Mouse (Mus musculus) embryonic facial prominence, embryonic 13.5 days (tissue): ENCODE results near the gene Olfr350. TPM values are rescaled to one million over a fixed set of nuclear protein-coding genes. Genes with fewer than 3 reads are reported as not detected.

Experiments used
- ATAC-seq: fragments of 200-750 bp; cut with Nextera tagmentation; 2 replicates; pipeline ENCODE4 v1.8.0; 2017; ENCODE audit warnings: low read depth; ENCODE audit not compliant: insufficient number of reproducible peaks, insufficient read depth, low FRiP score, low TSS enrichment
- H3K27ac ChIP-seq: fragments of 300-500 bp; sonication (generic); 2 replicates; pipeline ENCODE4 v1.5.1; 2015; ENCODE audit warnings: moderate library complexity, mild to moderate bottlenecking, inconsistent platforms
- H3K27me3 ChIP-seq: fragments of 300-500 bp; sonication (generic); 2 replicates; pipeline ENCODE4 v1.6.1; 2015; ENCODE audit warnings: mild to moderate bottlenecking, inconsistent platforms
- H3K36me3 ChIP-seq: fragments of 300-500 bp; sonication (generic); 2 replicates; pipeline ENCODE4 v1.6.1; 2015; ENCODE audit warnings: mild to moderate bottlenecking, inconsistent platforms
- H3K4me1 ChIP-seq: fragments of 300-500 bp; sonication (generic); 2 replicates; pipeline ENCODE4 v1.6.1; 2015; ENCODE audit warnings: inconsistent platforms
- H3K4me2 ChIP-seq: fragments of 300-500 bp; sonication (generic); 2 replicates; pipeline ENCODE4 v1.6.1; 2015; ENCODE audit warnings: moderate library complexity, mild to moderate bottlenecking, inconsistent platforms
- H3K4me3 ChIP-seq: fragments of 300-500 bp; sonication (generic); 2 replicates; pipeline ENCODE4 v1.5.1; 2015; ENCODE audit warnings: mild to moderate bottlenecking, inconsistent platforms
- H3K9ac ChIP-seq: fragments of 300-500 bp; sonication (generic); 2 replicates; pipeline ENCODE4 v1.6.1; 2015; ENCODE audit warnings: mild to moderate bottlenecking, inconsistent platforms
- H3K9me3 ChIP-seq: fragments of 300-500 bp; sonication (generic); 2 replicates; pipeline ENCODE4 v1.6.1; 2016; ENCODE audit warnings: inconsistent platforms
- WGBS: fragments of 180-500 bp; shearing (Covaris S2); methylation state at CpG from one replicate; pipeline ENCODE4 v1.1.7; 2015; ENCODE audit warnings: mixed read lengths; 5-methylcytosine and 5-hydroxymethylcytosine counted together
- polyA plus RNA-seq: library from polyadenylated mRNA; unstranded; fragments of >200 nt; fragmentation: Nextera tagmentation; extraction: Ambion mirVana; gene quantifications from 2 replicates; pipeline ENCODE4 v1.2.1, GENCODE M21; 2015

The Olfr350 gene
- polyA plus RNA-seq, result not detected in 2 replicates

GRCm38 (mm10) chr2:36846010-36846409, at the start of gene Olfr350:
Gene Olfr350 (plus strand): TSS chr2:36846310.
- Histone ChIP-seq H3K27ac (no peak within 1 kb of the TSS), H3K9me3 (0 out of 2 replicates have a peak, but pooled peaks cover 3% of the 10 kb centered on the region), H3K36me3 (no peaks in the 10 kb centered on the region), H3K4me3 (no peak within 1 kb of the TSS), H3K9ac (no peak within 1 kb of the TSS), H3K4me2 (no peak within 1 kb of the TSS), H3K4me1 (no peaks in the 10 kb centered on the region), H3K27me3 (no peaks in the 10 kb centered on the region)
- no peak for ATAC-seq
- 85% methylated on average over 1 of the region's 1 CpGs for WGBS

GRCm38 (mm10) chr2:36816932-36817331, 29.2 kb upstream of the Olfr350 start, which contains the start of gene Olfr3:
Gene Olfr3 (minus strand): TSS chr2:36817032.
- Histone ChIP-seq H3K36me3 (no peaks in the 10 kb centered on the region), H3K27me3 (no peaks in the 10 kb centered on the region), H3K9me3 (peaks cover 32% of the 10 kb centered on the region), H3K4me2 (no peak within 1 kb of the TSS), H3K4me1 (no peaks in the 10 kb centered on the region), H3K9ac (no peak within 1 kb of the TSS), H3K27ac (no peak within 1 kb of the TSS), H3K4me3 (no peak within 1 kb of the TSS)
- ATAC-seq, result no peak
- WGBS, result 71% methylated on average over 1 of the region's 1 CpGs

GRCm38 (mm10) chr2:36862560-36862959, 16.4 kb downstream of the Olfr350 start, which contains the start of gene Olfr351:
Gene Olfr351 (minus strand): TSS chr2:36862660.
- H3K27ac ChIP-seq, result no peak within 1 kb of the TSS
- no peaks in the 10 kb centered on the region for H3K27me3 ChIP-seq
- WGBS, result 79% methylated on average over 1 of the region's 1 CpGs
- no peaks in the 10 kb centered on the region for H3K4me1 ChIP-seq
- peaks cover 19% of the 10 kb centered on the region; the same call in 1 of the 2 replicates for H3K9me3 ChIP-seq
- no peak within 1 kb of the TSS for H3K4me3 ChIP-seq
- no peaks in the 10 kb centered on the region for H3K36me3 ChIP-seq
- no peak for ATAC-seq
- H3K4me2 ChIP-seq, result no peak within 1 kb of the TSS
- H3K9ac ChIP-seq, result no peak within 1 kb of the TSS

- WGBS, result 75% methylated on average over 1 of the region's 1 CpGs
These were observed 22.1 kb downstream of the Olfr350 start, which contains the start of gene Olfr352 for GRCm38 (mm10) chr2:36868160-36868559. Gene Olfr352 (plus strand): TSS chr2:36868460.

GRCm38 (mm10) chr2:36892836-36893235, 46.7 kb downstream of the Olfr350 start, which contains the start of gene Olfr353:
Gene Olfr353 (minus strand): TSS chr2:36892936.
- H3K27me3 ChIP-seq, result no peaks in the 10 kb centered on the region
- no peaks in the 10 kb centered on the region for H3K4me1 ChIP-seq
- H3K9me3 ChIP-seq, result peaks cover 12% of the 10 kb centered on the region
- no peak within 1 kb of the TSS for H3K4me3 ChIP-seq
- H3K27ac ChIP-seq, result no peak within 1 kb of the TSS
- H3K9ac ChIP-seq, result no peak within 1 kb of the TSS
- no peak within 1 kb of the TSS for H3K4me2 ChIP-seq
- no peak for ATAC-seq
- H3K36me3 ChIP-seq, result no peaks in the 10 kb centered on the region

More at GRCm38 (mm10) chr2:36868160-36868559, 22.1 kb downstream of the Olfr350 start, which contains the start of gene Olfr352:
- H3K9me3 ChIP-seq, result peaks cover 13% of the 10 kb centered on the region; the same call in 1 of the 2 replicates
- H3K36me3 ChIP-seq, result no peaks in the 10 kb centered on the region
- no peak within 1 kb of the TSS for H3K9ac ChIP-seq
- H3K4me1 ChIP-seq, result no peaks in the 10 kb centered on the region
- no peak within 1 kb of the TSS for H3K27ac ChIP-seq
- no peak within 1 kb of the TSS for H3K4me2 ChIP-seq
- ATAC-seq, result no peak
- H3K4me3 ChIP-seq, result no peak within 1 kb of the TSS
- H3K27me3 ChIP-seq, result no peaks in the 10 kb centered on the region

GRCm38 (mm10) chr2:36897114-36897513, 51.0 kb downstream of the Olfr350 start:
- Histone ChIP-seq H3K27me3 (no peaks in the 10 kb centered on the region), H3K4me3 (no peak overlapping the region), H3K36me3 (no peaks in the 10 kb centered on the region), H3K9ac (no peak overlapping the region), H3K27ac (no peak overlapping the region), H3K4me2 (no peak overlapping the region), H3K4me1 (no peaks in the 10 kb centered on the region), H3K9me3 (peaks cover 20% of the 10 kb centered on the region; the same call in 1 of the 2 replicates)
- no peak for ATAC-seq

Other genes with a start within 250 kb of the Olfr350 start
- not detected in 2 replicates for gene Olfr345, start 206.3 kb upstream of the Olfr350 start, polyA plus RNA-seq
- gene Olfr346, start 160.5 kb upstream of the Olfr350 start, polyA plus RNA-seq, result not detected in 2 replicates
- not detected in 2 replicates for gene Olfr347, start 114.4 kb upstream of the Olfr350 start, polyA plus RNA-seq
- gene Olfr348, start 62.0 kb upstream of the Olfr350 start, polyA plus RNA-seq, result not detected in 2 replicates
- not detected in 2 replicates for gene Olfr50, start 55.8 kb upstream of the Olfr350 start, polyA plus RNA-seq
- gene Olfr3, start 29.3 kb upstream of the Olfr350 start, polyA plus RNA-seq, result not detected in 2 replicates
- not detected in 2 replicates for gene Olfr351, start 16.4 kb downstream of the Olfr350 start, polyA plus RNA-seq
- not detected in 2 replicates for gene Olfr352, start 22.1 kb downstream of the Olfr350 start, polyA plus RNA-seq
- gene Olfr353, start 46.6 kb downstream of the Olfr350 start, polyA plus RNA-seq, result not detected in 2 replicates
- not detected in 2 replicates for gene Olfr354, start 59.4 kb downstream of the Olfr350 start, polyA plus RNA-seq
- not detected in 2 replicates for gene Olfr355, start 82.6 kb downstream of the Olfr350 start, polyA plus RNA-seq
- gene Olfr356, start 90.8 kb downstream of the Olfr350 start, polyA plus RNA-seq, result not detected in 2 replicates
- not detected in 2 replicates for gene Olfr357, start 147.5 kb downstream of the Olfr350 start, polyA plus RNA-seq
- gene Olfr358, start 163.0 kb downstream of the Olfr350 start, polyA plus RNA-seq, result not detected in 2 replicates
- gene Olfr360, start 219.4 kb downstream of the Olfr350 start, polyA plus RNA-seq, result not detected in 2 replicates
- not detected in 2 replicates for gene Olfr361, start 243.0 kb downstream of the Olfr350 start, polyA plus RNA-seq